Mouse (Mus musculus) liver, postnatal 0 days (tissue): ENCODE data around the gene Rin2.

Source experiments
- CTCF ChIP-seq: sonication (generic); IDR thresholded peaks from 2 replicates; pipeline ENCODE4 v1.5.1; 2016; ENCODE audit warnings: antibody characterized with exemption, low read depth
- EP300 ChIP-seq: IDR thresholded peaks from 2 replicates; pipeline ENCODE4 v1.6.1; 2016; ENCODE audit warnings: antibody characterized with exemption, low read depth, mild to moderate bottlenecking

DNA sequence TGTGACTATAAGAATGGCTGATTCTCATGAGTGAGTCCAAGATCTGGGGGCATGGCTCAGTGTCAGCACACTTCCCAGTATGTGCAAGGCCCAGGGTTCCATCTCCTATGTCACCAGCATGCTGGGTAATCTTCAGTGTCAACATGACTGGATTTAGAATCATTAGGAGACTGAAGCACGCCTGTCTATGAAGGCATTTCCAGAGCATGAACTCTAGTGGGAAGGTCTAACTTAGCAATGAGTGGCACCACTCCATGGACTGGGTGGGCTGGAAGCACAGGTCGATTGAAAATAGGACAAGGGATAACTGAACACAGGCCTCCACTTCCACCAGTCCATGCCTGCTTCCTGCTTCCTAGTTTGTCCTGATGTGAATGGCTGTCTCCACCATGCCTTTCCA, 127.6 kb downstream of the Rin2 start:
- TF ChIP-seq CTCF (no peak), EP300 (no peak)
